Mouse (Mus musculus) forebrain, embryonic 16.5 days (tissue): Measurements from ENCODE around the gene Gid8. TPM values are rescaled to one million over a fixed set of nuclear protein-coding genes. Genes with fewer than 3 reads are reported as not detected.
A peak's percentile ranks its signal among the peaks of the same experiment; 100 is the strongest.
"Not testable (repeated sequence)": the region's sequence is repeated elsewhere in the genome, so short reads cannot be mapped to it uniquely, and the experiment has no call there.

ENCODE experiments used
- ATAC-seq: fragments of 200-750 bp; cut with Nextera tagmentation; 2 replicates; pipeline ENCODE4 v1.8.0; 2017; ENCODE audit warnings: mild to moderate bottlenecking, moderate library complexity
- H3K27ac ChIP-seq: fragments of 300-500 bp; sonication (generic); 2 replicates; pipeline ENCODE4 v1.5.1; 2014; ENCODE audit warnings: low read length, control low read depth
- H3K27me3 ChIP-seq: fragments of 300-500 bp; sonication (generic); replicated peaks from 2 replicates; pipeline ENCODE4 v1.6.1; 2014; ENCODE audit warnings: low read length; ENCODE audit not compliant: control insufficient read depth, insufficient read depth
- H3K36me3 ChIP-seq: fragments of 300-500 bp; sonication (generic); 2 replicates; pipeline ENCODE4 v1.6.1; 2014; ENCODE audit not compliant: control insufficient read depth, insufficient read depth
- H3K4me1 ChIP-seq: fragments of 300-500 bp; sonication (generic); replicated peaks from 2 replicates; pipeline ENCODE4 v1.6.1; 2014; ENCODE audit warnings: low read length; ENCODE audit not compliant: control insufficient read depth, insufficient read depth
- H3K4me2 ChIP-seq: fragments of 300-500 bp; sonication (generic); 2 replicates; pipeline ENCODE4 v1.6.1; 2014; ENCODE audit warnings: mild to moderate bottlenecking, low read length, control low read depth
- H3K4me3 ChIP-seq: fragments of 300-500 bp; sonication (generic); replicated peaks from 2 replicates; pipeline ENCODE4 v1.5.1; 2014; ENCODE audit warnings: mild to moderate bottlenecking, low read length, control low read depth
- H3K9ac ChIP-seq: fragments of 300-500 bp; sonication (generic); replicated peaks from 2 replicates; pipeline ENCODE4 v1.6.1; 2014; ENCODE audit warnings: low read depth, low read length, control low read depth
- H3K9me3 ChIP-seq: fragments of 300-500 bp; sonication (generic); 2 replicates; pipeline ENCODE4 v1.6.1; 2016; ENCODE audit warnings: low read length; ENCODE audit not compliant: control insufficient read depth
- WGBS: fragments of 180-500 bp; shearing (Covaris S2); extraction: QIAGEN DNeasy Blood & Tissue Kit; methylation state at CpG from one replicate; pipeline ENCODE4 v1.1.7; 2014; 5-methylcytosine and 5-hydroxymethylcytosine counted together
- polyA plus RNA-seq: library from polyadenylated mRNA; unstranded; fragments of >200 nt; fragmentation: Nextera tagmentation; extraction: Ambion mirVana; gene quantifications from 2 replicates; pipeline ENCODE4 v1.2.1, GENCODE M21; 2015

Gid8 gene
- polyA plus RNA-seq, 1 experiment from 2014 or later = 57.2 TPM

GRCm38 (mm10) chr2:180705975-180706374 is 3.9 kb upstream of the Gid8 start:
- no peaks in the 10 kb centered on the region; the same call in 1 of the 2 replicates for H3K36me3 ChIP-seq
- WGBS = 87% methylated on average over 5 of the region's 5 CpGs
- ATAC-seq = no peak
- no peaks in the 10 kb centered on the region for H3K9me3 ChIP-seq
- H3K9ac ChIP-seq = no peak overlapping the region
- no peaks in the 10 kb centered on the region for H3K27me3 ChIP-seq
- peaks cover 28% of the 10 kb centered on the region for H3K4me1 ChIP-seq
- H3K27ac ChIP-seq = no peak overlapping the region
- no peak overlapping the region for H3K4me3 ChIP-seq
- no peak overlapping the region for H3K4me2 ChIP-seq

- Histone ChIP-seq H3K27me3 (no peaks in the 10 kb centered on the region), H3K36me3 (peaks cover 5% of the 10 kb centered on the region), H3K4me2 (peak overlapping the region; percentile 97), H3K27ac (peak overlapping the region; percentile 77), H3K9ac (peak overlapping the region; percentile 83), H3K4me1 (peaks cover 26% of the 10 kb centered on the region), H3K9me3 (no peaks in the 10 kb centered on the region), H3K4me3 (peak overlapping the region; percentile 98)
- WGBS = 0% methylated on average over 39 of the region's 39 CpGs
- ATAC-seq = peak; percentile 61
Observed at GRCm38 (mm10) chr2:180709023-180709922, 644 bp upstream of the Gid8 start.

GRCm38 (mm10) chr2:180710276-180711155 is 599 bp downstream of the Gid8 start:
- Histone ChIP-seq H3K36me3 (peaks cover 11% of the 10 kb centered on the region), H3K4me3 (peak overlapping the region; percentile 98), H3K4me2 (peak overlapping the region; percentile 77), H3K9ac (peak overlapping the region; percentile 97), H3K4me1 (peaks cover 26% of the 10 kb centered on the region), H3K27me3 (no peaks in the 10 kb centered on the region), H3K27ac (peak overlapping the region; percentile 76), H3K9me3 (no peaks in the 10 kb centered on the region)
- 2% methylated on average over 64 of the region's 64 CpGs for WGBS
- peak; percentile 54; the same call in 1 of the 2 replicates for ATAC-seq

- no peak overlapping the region for H3K4me3 ChIP-seq
- H3K27ac ChIP-seq = no peak overlapping the region
- peaks cover 26% of the 10 kb centered on the region for H3K4me1 ChIP-seq
- H3K4me2 ChIP-seq = peak overlapping the region; percentile 77
- WGBS = 67% methylated on average over 4 of the region's 4 CpGs
- no peak overlapping the region for H3K9ac ChIP-seq
- ATAC-seq = no peak
- H3K27me3 ChIP-seq = no peaks in the 10 kb centered on the region
- H3K9me3 ChIP-seq = no peaks in the 10 kb centered on the region
- H3K36me3 ChIP-seq = peaks cover 11% of the 10 kb centered on the region
Observed at GRCm38 (mm10) chr2:180711527-180711926, 1.6 kb downstream of the Gid8 start.

GRCm38 (mm10) chr2:180712037-180712689 is 2.2 kb downstream of the Gid8 start:
- H3K4me1 ChIP-seq = peaks cover 26% of the 10 kb centered on the region
- H3K9ac ChIP-seq = no peak overlapping the region
- WGBS = 89% methylated on average over 5 of the region's 5 CpGs
- H3K27me3 ChIP-seq = no peaks in the 10 kb centered on the region
- ATAC-seq = no peak
- peaks cover 11% of the 10 kb centered on the region for H3K36me3 ChIP-seq
- H3K4me2 ChIP-seq = no peak overlapping the region
- H3K9me3 ChIP-seq = no peaks in the 10 kb centered on the region
- no peak overlapping the region for H3K4me3 ChIP-seq
- no peak overlapping the region for H3K27ac ChIP-seq

GRCm38 (mm10) chr2:180722748-180723147 is 12.8 kb downstream of the Gid8 start:
- 91% methylated on average over 5 of the region's 5 CpGs for WGBS
- not testable (repeated sequence) for H3K9ac ChIP-seq, H3K27ac ChIP-seq, H3K27me3 ChIP-seq, H3K9me3 ChIP-seq, ATAC-seq, H3K4me3 ChIP-seq, H3K4me1 ChIP-seq, H3K4me2 ChIP-seq
- peaks cover 39% of the 10 kb centered on the region for H3K36me3 ChIP-seq

- H3K4me2 ChIP-seq = no peak overlapping the region
- peaks cover 32% of the 10 kb centered on the region for H3K36me3 ChIP-seq
- no peak overlapping the region for H3K9ac ChIP-seq
Observed at GRCm38 (mm10) chr2:180723865-180724264, 13.9 kb downstream of the Gid8 start.

GRCm38 (mm10) chr2:180724585-180725413 is 14.9 kb downstream of the Gid8 start, which contains the start of gene Slc17a9:
Gene Slc17a9, plus strand, starts transcription at chr2:180725263.
- Histone ChIP-seq H3K27me3 (no peaks in the 10 kb centered on the region), H3K36me3 (peaks cover 25% of the 10 kb centered on the region), H3K4me3 (no peak within 1 kb of the TSS), H3K9ac (no peak within 1 kb of the TSS), H3K4me1 (no peaks in the 10 kb centered on the region), H3K9me3 (no peaks in the 10 kb centered on the region), H3K27ac (no peak within 1 kb of the TSS), H3K4me2 (no peak within 1 kb of the TSS)
- no peak for ATAC-seq
- 5% methylated on average over 18 of the region's 18 CpGs for WGBS

More at GRCm38 (mm10) chr2:180723865-180724264, 13.9 kb downstream of the Gid8 start:
- no peak overlapping the region for H3K4me3 ChIP-seq
- no peaks in the 10 kb centered on the region for H3K4me1 ChIP-seq
- 76% methylated on average over 2 of the region's 2 CpGs for WGBS
- H3K27me3 ChIP-seq = no peaks in the 10 kb centered on the region
- H3K9me3 ChIP-seq = no peaks in the 10 kb centered on the region
- no peak overlapping the region for H3K27ac ChIP-seq
- no peak for ATAC-seq
